Mouse (Mus musculus): Measurements from ENCODE around the gene Susd4.

DNA sequence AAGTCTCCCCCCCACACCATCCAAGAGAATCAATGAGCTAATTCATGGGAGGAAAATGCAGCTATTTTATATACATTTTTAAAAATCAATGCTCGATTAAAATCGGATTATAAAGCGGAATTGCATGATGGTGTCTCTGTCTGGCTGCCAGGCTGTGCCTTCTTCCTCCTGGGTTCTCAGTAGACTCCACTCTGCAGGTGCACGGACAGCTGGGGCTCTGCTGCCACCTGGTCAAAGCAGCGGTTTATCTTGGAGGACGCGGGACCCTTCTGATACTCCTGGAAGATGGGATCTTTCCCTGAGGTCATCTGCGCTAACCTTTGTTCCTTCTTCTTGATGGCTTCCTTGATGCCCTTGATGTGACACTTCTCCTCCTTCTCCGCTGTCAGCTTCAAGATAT, 16.6 kb upstream of the Susd4 start:
- TF ChIP-seq CTCF (IDR thresholded peaks at IDR 0.05; ENCODE audit: borderline replicate concordance, extremely low read depth, insufficient read depth, insufficient read length) (no peak), POLR2A (IDR thresholded peaks at IDR 0.05; ENCODE audit: borderline replicate concordance, extremely low read depth, insufficient read depth, insufficient read length, poor library complexity, severe bottlenecking) (no peak)

Data from brain, embryonic 14.5 days (tissue).